Mouse (Mus musculus): Measurements from ENCODE around the gene Cysrt1. TPM values are rescaled to one million over a fixed set of nuclear protein-coding genes. Genes with fewer than 3 reads are reported as not detected.

Cysrt1 gene
- polyA plus RNA-seq (2014; fragmentation: Nextera tagmentation; extraction: Ambion mirVana): 0.30 TPM in 1 of 2 replicates, not detected in the other

DNA sequence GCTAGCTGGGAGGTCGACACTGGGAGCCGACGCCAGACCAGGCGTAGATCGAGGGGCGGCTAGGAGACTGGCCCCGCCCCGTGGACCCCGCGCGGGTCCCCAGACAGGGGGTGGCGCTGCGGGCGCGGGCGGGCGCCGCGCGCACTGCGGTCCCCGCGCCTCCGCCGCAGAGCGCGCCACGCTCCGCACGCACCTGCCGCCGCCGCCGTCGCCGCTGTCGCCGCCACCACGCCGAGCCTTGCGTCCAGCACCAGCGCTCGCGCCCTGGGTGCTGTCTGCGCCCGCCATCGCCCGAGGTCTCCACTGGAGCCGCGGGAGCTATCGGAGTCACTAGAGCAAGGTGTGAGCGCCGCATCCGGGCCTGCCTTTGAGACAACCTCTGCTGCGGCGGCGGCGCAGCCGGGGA lies at the start of gene Cysrt1, which contains the start of gene Rnf208:
Cysrt1 (minus strand) TSS at position 352 of the 406 bp plus-strand sequence.
Rnf208 (plus strand) TSS at position 155 of the 406 bp plus-strand sequence.
- ATAC-seq (replicated peaks; ENCODE audit: low FRiP score, low TSS enrichment, low read depth) (no peak; the same call in 1 of the 2 replicates), DNase-seq (ENCODE audit: low spot score) (no peak)
- Histone ChIP-seq H3K9ac (ENCODE audit: low read length) (peak within 1 kb of the TSS; percentile 43), H3K9me3 (ENCODE audit: control insufficient read depth, low read length) (no peaks in the 10 kb centered on the region), H3K4me2 (ENCODE audit: low read length) (peak within 1 kb of the TSS; percentile 94), H3K4me3 (ENCODE audit: low read depth, low read length) (peak within 1 kb of the TSS; percentile 48), H3K4me1 (replicated peaks; ENCODE audit: control insufficient read depth, insufficient read depth, low read length) (peaks cover 6% of the 10 kb centered on the region; the same call in 1 of the 2 replicates), H3K27ac (ENCODE audit: low read depth) (no peak within 1 kb of the TSS), H3K36me3 (ENCODE audit: control insufficient read depth, insufficient read depth, low read length) (peaks cover 8% of the 10 kb centered on the region; the same call in 1 of the 2 replicates), H3K27me3 (replicated peaks; ENCODE audit: control insufficient read depth, insufficient read depth, low read length) (peaks cover 22% of the 10 kb centered on the region)
- under 1% methylated on average over 36 of the region's 59 CpGs for WGBS

DNA sequence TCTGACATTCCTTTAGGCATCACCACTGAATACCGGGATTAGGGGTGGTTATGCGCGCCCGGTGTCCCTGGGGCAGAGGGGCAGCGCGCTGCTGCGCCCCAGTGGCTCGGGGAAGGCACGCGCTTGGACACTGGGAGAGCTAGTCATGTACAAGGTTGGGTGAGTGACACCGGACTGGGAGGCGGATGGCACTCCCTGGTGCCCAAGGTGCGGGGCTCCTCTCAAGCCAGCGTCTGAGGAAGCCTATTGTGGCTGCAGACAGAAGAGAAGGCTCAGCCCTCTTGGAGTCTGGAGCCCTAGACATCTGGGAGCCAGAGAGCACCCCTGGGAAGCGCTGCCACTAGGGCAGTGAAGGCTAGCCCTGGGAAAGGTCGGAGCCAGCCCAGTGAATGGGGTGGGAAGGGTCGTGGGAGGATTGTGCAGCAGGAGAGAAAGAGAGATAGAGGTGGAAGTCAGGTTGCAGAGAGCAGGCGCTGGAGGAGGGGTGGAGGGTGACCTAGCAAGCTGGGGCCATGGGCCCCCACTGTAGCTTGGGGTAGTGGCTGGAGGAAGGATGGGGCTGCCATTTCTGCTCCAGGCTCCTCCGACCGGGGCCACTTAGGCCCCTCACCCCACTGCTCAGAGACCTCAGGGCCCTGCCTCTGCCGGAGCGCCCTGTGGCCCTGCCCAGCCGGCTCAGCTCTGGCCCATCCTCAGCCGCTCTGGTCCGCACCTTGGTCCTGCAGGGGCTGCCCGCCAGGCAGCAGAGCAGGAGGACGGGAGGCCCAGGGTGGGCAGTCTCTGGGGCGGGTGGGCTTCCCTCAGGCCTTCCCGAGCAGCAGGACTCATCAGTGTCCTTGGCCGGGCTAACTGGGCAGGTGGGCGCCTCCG lies 49.2 kb upstream of the Cysrt1 start:
- H3K27me3 ChIP-seq (replicated peaks; ENCODE audit: control insufficient read depth, insufficient read depth, low read length): peaks cover 68% of the 10 kb centered on the region
- ATAC-seq (replicated peaks; ENCODE audit: low FRiP score, low TSS enrichment, low read depth) (no peak), DNase-seq (ENCODE audit: low spot score) (peak; percentile 55)
- 9% methylated on average over 32 of the region's 32 CpGs for WGBS
- peak overlapping the region; percentile 23; the same call in 1 of the 2 replicates for H3K4me3 ChIP-seq (ENCODE audit: low read depth, low read length)
- no peaks in the 10 kb centered on the region for H3K9me3 ChIP-seq (ENCODE audit: control insufficient read depth, low read length)
- no peaks in the 10 kb centered on the region for H3K36me3 ChIP-seq (ENCODE audit: control insufficient read depth, insufficient read depth, low read length)
- no peak overlapping the region for H3K27ac ChIP-seq (ENCODE audit: low read depth)
- peak overlapping the region; percentile 40; the same call in 1 of the 2 replicates for H3K4me2 ChIP-seq (ENCODE audit: low read length)
- peaks cover 9% of the 10 kb centered on the region; the same call in 1 of the 2 replicates for H3K4me1 ChIP-seq (replicated peaks; ENCODE audit: control insufficient read depth, insufficient read depth, low read length)
- H3K9ac ChIP-seq (ENCODE audit: low read length): no peak overlapping the region

DNA sequence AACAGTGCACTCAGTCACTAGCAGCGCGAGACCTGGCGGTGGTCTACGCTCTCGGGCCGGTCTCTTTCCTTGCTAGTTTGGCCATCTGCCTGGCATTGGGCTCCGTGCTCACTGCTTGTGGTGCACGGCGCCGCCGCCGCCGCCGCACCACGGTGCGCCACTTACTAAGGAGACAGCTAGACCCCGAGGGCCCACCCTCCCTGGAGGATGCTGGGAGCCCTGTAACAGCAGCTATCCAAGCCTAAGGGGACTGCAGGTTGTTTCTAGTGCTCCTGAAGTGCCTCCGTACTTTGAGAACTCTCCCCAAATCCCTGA lies 48.5 kb upstream of the Cysrt1 start:
- DNase-seq (ENCODE audit: low spot score) (peak; percentile 63), ATAC-seq (replicated peaks; ENCODE audit: low FRiP score, low TSS enrichment, low read depth) (no peak)
- Histone ChIP-seq H3K4me2 (ENCODE audit: low read length) (no peak overlapping the region), H3K4me1 (replicated peaks; ENCODE audit: control insufficient read depth, insufficient read depth, low read length) (peaks cover 9% of the 10 kb centered on the region; the same call in 1 of the 2 replicates), H3K9ac (ENCODE audit: low read length) (no peak overlapping the region), H3K9me3 (ENCODE audit: control insufficient read depth, low read length) (no peaks in the 10 kb centered on the region), H3K36me3 (ENCODE audit: control insufficient read depth, insufficient read depth, low read length) (peaks cover 4% of the 10 kb centered on the region), H3K4me3 (ENCODE audit: low read depth, low read length) (no peak overlapping the region), H3K27me3 (replicated peaks; ENCODE audit: control insufficient read depth, insufficient read depth, low read length) (peaks cover 63% of the 10 kb centered on the region), H3K27ac (ENCODE audit: low read depth) (no peak overlapping the region)
- under 1% methylated on average over 18 of the region's 18 CpGs for WGBS

DNA sequence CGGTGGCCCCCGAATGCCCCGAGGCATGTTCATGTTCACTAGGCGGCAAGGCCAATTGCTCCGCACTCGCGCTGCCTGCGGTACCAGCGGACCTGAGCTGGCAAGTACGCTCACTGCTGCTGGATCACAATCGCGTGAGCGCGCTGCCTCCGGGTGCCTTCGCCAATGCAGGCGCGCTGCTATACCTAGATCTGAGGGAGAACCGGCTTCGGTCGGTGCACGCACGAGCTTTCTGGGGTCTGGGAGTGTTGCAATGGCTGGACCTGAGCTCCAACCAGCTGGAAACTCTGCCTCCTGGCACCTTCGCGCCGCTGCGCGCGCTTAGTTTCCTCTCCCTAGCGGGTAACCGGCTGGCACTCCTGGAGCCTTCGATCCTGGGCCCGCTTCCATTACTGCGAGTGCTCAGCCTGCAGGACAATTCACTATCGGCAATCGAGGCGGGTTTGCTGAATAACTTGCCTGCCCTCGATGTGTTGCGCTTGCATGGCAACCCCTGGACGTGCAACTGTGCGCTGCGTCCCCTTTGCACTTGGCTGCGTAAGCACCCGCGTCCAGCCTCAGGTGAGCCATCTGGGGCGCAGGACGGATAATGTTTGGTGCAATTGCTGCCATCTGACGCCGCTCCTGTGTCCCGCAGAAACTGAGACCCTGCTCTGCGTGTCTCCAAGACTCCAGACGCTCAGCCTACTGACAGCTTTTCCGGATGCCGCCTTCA lies 48.0 kb upstream of the Cysrt1 start:
- Histone ChIP-seq H3K9ac (ENCODE audit: low read length) (no peak overlapping the region), H3K27me3 (replicated peaks; ENCODE audit: control insufficient read depth, insufficient read depth, low read length) (peaks cover 59% of the 10 kb centered on the region), H3K27ac (ENCODE audit: low read depth) (no peak overlapping the region), H3K36me3 (ENCODE audit: control insufficient read depth, insufficient read depth, low read length) (peaks cover 9% of the 10 kb centered on the region), H3K4me2 (ENCODE audit: low read length) (peak overlapping the region; percentile 15; the same call in 1 of the 2 replicates), H3K4me3 (ENCODE audit: low read depth, low read length) (no peak overlapping the region), H3K9me3 (ENCODE audit: control insufficient read depth, low read length) (no peaks in the 10 kb centered on the region), H3K4me1 (replicated peaks; ENCODE audit: control insufficient read depth, insufficient read depth, low read length) (peaks cover 9% of the 10 kb centered on the region; the same call in 1 of the 2 replicates)
- ATAC-seq (replicated peaks; ENCODE audit: low FRiP score, low TSS enrichment, low read depth): no peak
- WGBS: 2% methylated on average over 54 of the region's 54 CpGs
- DNase-seq (ENCODE audit: low spot score): peak; percentile 60

DNA sequence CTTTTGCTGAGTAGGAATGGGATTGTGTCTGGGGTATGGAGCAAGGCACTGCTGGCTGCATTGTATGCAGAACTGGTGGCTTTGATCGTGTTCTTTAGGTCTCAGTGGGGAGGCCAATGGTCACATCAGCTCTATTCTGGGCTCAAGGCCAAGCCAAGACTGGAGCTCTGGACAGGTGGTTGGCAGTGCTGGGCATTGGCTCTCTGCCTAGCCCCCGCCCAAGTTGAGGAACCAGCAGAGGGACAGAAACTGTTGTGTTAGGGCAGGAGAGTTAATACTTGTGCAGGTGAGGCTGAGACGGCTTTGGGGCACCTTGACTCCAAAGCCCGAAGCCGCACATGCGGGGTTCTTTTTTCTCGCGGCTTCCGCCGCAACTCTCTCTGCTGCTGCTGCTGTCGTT lies 47.4 kb upstream of the Cysrt1 start, which contains the start of gene Lrrc26:
Lrrc26 (plus strand) TSS at position 265 of the 400 bp plus-strand sequence.
- H3K27ac ChIP-seq (ENCODE audit: low read depth): no peak within 1 kb of the TSS
- no peak for ATAC-seq (replicated peaks; ENCODE audit: low FRiP score, low TSS enrichment, low read depth)
- H3K9me3 ChIP-seq (ENCODE audit: control insufficient read depth, low read length): no peaks in the 10 kb centered on the region
- WGBS: 12% methylated on average over 11 of the region's 11 CpGs
- peak within 1 kb of the TSS; percentile 15; the same call in 1 of the 2 replicates for H3K4me2 ChIP-seq (ENCODE audit: low read length)
- no peak within 1 kb of the TSS for H3K4me3 ChIP-seq (ENCODE audit: low read depth, low read length)
- no peak within 1 kb of the TSS for H3K9ac ChIP-seq (ENCODE audit: low read length)
- H3K36me3 ChIP-seq (ENCODE audit: control insufficient read depth, insufficient read depth, low read length): peaks cover 15% of the 10 kb centered on the region
- DNase-seq (ENCODE audit: low spot score): no peak
- H3K27me3 ChIP-seq (replicated peaks; ENCODE audit: control insufficient read depth, insufficient read depth, low read length): peaks cover 59% of the 10 kb centered on the region
- H3K4me1 ChIP-seq (replicated peaks; ENCODE audit: control insufficient read depth, insufficient read depth, low read length): peaks cover 9% of the 10 kb centered on the region; the same call in 1 of the 2 replicates

DNA sequence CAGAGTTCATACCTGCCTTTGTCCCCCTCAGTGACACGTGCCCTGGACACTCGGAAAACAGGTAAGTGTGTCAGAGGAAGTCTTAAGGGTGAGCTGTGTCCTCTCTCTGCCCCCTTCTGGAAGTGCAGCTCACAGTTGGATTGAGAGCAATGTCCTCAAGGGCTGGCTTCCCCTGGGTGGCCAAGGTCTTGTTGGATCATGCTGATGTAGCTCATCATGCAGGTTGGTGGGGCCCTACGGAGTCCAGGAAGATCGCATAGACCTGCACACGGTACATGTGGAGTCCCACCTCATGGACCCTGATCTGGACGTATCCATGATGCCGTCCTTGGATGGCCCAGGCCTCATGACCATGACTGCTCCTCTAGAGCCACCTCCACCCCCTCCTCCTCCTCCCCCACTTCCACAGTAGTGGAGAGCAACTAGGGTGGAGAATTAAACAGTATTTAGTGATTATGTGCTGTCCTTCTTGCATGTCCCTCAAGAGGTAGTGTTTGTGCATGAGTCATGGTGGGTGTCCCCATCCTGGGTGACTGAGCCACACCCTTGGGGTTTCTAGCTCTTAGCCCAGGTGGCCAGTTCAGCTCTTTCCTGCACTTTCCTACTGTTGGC lies 46.6 kb upstream of the Cysrt1 start:
- Histone ChIP-seq H3K4me3 (ENCODE audit: low read depth, low read length) (no peak overlapping the region), H3K9me3 (ENCODE audit: control insufficient read depth, low read length) (no peaks in the 10 kb centered on the region), H3K4me2 (ENCODE audit: low read length) (no peak overlapping the region), H3K27ac (ENCODE audit: low read depth) (no peak overlapping the region), H3K36me3 (ENCODE audit: control insufficient read depth, insufficient read depth, low read length) (peaks cover 23% of the 10 kb centered on the region), H3K4me1 (replicated peaks; ENCODE audit: control insufficient read depth, insufficient read depth, low read length) (peaks cover 9% of the 10 kb centered on the region; the same call in 1 of the 2 replicates), H3K9ac (ENCODE audit: low read length) (no peak overlapping the region), H3K27me3 (replicated peaks; ENCODE audit: control insufficient read depth, insufficient read depth, low read length) (peaks cover 55% of the 10 kb centered on the region)
- no peak for ATAC-seq (replicated peaks; ENCODE audit: low FRiP score, low TSS enrichment, low read depth)
- WGBS: 77% methylated on average over 7 of the region's 7 CpGs
- no peak for DNase-seq (ENCODE audit: low spot score)

DNA sequence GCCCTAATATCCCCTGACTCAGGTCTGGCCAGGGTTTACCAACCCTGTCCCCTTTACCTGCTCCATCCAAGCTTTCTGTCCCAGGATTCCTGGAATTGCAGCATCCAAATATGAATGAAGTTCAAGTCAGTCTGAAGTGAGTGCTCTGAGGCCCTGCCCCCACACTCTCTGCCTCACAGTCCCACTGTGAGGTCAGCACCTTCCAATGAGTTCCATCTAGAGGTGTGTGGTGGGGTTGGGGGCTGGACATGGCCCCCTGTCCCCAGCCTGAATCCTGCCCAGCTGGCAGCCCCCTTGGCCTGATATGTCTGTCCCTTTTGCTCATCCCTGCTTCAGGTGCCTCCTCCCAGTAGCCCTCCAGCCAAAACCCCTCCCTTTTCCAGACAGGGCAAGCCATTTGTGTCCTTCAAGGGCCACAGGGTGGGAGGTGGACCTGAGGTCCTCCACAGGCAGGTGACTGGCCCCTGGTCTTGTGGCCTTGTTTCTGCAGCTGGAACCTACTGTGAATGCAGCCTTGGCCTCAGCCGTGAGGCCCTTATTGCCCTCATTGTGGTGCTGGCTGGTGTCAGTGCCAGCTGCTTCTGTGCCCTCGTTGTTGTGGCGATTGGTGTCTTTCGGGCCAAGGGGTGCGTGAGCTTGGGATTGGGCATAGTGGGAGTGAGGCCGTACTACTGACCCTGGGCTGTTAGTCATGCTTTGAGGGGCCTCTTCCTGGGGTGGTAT lies 45.8 kb upstream of the Cysrt1 start, which contains the start of gene Tmem210:
Tmem210 (plus strand) TSS at position 219 of the 723 bp plus-strand sequence.
- no peak for ATAC-seq (replicated peaks; ENCODE audit: low FRiP score, low TSS enrichment, low read depth)
- Histone ChIP-seq H3K27me3 (replicated peaks; ENCODE audit: control insufficient read depth, insufficient read depth, low read length) (peaks cover 51% of the 10 kb centered on the region), H3K9ac (ENCODE audit: low read length) (no peak within 1 kb of the TSS)

More for the DNA sequence above, 45.8 kb upstream of the Cysrt1 start, which contains the start of gene Tmem210:
- no peak for DNase-seq (ENCODE audit: low spot score)
- peaks cover 9% of the 10 kb centered on the region; the same call in 1 of the 2 replicates for H3K4me1 ChIP-seq (replicated peaks; ENCODE audit: control insufficient read depth, insufficient read depth, low read length)
- H3K9me3 ChIP-seq (ENCODE audit: control insufficient read depth, low read length): no peaks in the 10 kb centered on the region
- H3K4me3 ChIP-seq (ENCODE audit: low read depth, low read length): no peak within 1 kb of the TSS
- H3K27ac ChIP-seq (ENCODE audit: low read depth): no peak within 1 kb of the TSS
- H3K36me3 ChIP-seq (ENCODE audit: control insufficient read depth, insufficient read depth, low read length): peaks cover 31% of the 10 kb centered on the region
- H3K4me2 ChIP-seq (ENCODE audit: low read length): no peak within 1 kb of the TSS
- 79% methylated on average over 6 of the region's 6 CpGs for WGBS

Data from intestine, embryonic 14.5 days (tissue).